Mouse (Mus musculus) T-helper 1 cell (primary cell): ENCODE measurements around the gene Adam17.

Source experiments
- in situ Hi-C: fragments of 300-600 bp; cut with MboI, MseI; formaldehyde crosslinking; loops from one replicate; pipeline ENCODE4 v1.15.1; 2025; ENCODE audit warnings: high pct_unique_total_duplicates

Adam17 gene

DNA sequence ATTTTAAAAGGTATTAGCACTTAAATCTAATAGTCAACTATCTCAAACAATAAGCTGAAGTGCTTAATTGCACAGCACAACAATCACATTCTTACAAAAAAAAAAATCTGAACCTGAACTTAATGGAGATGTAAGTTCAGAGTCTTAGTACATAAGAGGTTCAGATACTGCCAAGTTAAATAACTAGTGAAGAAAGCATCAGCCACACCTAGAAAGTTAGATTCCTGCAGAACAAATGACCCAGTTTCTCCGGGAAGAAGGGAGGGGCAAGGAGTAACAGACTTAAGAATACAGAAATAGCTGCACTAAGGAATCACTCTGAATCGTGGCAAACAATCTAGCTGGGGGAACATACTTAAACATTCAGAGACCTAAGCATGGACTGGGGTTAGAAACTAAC, 10.7 kb downstream of the Adam17 start:
- in situ Hi-C loops, result no loop called here

DNA sequence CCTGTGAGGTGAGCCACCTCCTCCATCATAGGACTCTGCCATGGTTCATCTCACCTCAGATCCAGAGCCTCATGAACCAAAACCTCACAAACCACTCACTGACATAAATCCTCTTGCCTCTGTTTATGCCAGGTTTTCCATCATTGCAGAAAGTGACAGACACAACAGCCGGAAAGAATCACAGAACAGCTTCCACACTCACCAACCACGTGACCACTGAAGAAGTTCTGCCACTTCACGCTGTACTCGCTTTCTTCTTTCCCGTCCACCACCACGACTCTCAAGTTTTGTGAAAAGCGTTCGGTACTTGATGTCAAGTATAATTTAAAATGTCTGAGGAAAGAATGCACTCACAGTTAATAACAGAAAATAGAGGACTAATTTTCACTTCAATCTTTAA, 19.8 kb downstream of the Adam17 start:
- in situ Hi-C loops, result no loop called here

DNA sequence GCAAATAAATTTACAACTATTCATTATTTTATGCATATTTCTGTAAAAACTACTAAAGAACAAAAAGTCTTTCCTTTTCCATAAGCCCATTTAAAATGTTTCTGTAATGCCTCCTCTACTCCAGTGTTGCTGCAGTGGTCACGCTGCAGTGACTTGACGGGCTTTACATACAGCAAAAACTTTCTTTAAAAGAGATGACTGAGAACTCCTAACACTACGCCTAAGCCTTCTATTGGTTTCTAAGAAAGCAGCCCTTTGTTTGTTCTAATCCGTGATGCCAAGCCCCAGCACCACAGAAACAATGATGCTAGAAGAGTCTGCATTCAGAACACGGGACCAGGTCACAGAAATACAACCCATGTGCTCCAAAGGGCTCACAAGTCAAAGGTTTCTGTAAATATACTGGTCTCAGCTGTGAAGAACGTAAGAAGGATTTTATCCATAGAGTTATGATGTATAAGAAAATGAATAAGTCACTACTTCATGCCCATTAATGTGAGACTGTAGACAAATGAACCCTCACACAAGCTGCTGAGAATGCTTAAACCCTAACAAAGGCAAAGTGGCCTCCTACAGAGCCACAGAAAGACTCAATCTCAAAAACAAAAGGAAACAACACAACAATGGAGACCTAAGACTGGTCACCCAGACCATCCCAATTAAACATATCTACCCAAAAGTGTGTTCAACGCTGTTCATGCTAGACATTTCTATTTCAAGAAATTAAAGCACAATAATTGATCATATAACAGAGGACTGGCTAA, 23.1 kb downstream of the Adam17 start:
- in situ Hi-C loops, result no loop called here

DNA sequence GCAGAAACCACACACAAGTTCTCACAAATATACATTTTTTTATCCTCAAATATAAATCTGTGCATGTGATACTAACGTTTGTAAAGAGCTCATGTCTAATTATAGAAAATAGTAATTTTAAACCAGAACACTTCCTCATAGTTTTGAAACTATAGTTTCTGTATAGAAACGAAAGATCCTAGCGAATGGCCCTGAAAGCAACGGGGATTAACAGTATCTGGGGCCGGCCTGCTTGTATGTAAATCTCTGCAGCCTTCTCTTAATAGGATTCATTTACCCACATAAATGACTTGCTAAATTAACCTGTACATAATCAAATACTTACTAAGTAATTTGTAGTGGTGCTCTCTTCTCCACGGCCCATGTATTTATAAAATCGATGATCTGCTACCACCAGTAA, 26.5 kb downstream of the Adam17 start:
- in situ Hi-C loops, result no loop called here

DNA sequence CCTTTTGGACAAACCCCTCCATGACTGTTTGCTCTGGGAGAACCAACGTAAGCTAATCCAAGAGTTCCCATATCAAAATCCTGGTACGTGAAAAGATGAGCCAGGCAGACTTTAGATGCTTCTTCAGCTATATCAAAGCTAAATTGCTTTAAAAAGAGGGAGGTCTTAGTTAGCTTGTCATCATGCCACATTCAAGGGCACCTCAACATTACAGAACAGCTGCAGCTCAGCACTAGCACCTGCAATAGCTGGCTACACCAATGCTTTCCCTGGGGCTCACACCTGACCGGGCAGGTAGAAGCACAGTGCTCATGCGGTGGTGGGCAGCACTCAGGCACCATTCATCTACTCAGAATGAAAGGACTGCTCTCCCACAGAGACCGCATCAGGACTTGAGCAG, 32.8 kb downstream of the Adam17 start:
- in situ Hi-C loops, result no loop called here

DNA sequence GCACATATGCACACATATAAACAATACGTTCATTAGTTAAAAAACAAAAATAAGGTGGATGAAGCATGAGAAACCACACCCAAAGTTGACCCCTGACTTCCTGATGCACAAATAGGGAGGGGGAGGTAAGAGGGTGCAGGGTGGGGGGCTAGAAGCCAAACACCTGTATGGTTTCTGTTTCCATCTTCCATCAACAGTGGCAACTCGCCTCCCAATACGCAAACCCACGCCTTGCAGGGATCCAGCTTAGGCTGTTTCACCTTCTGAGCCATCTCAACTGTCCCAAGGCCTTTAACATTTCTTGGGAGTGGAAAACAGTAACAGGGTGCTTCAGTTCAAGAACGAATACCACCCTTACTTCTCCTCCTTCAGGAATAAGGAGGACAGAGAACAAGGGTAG, 36.3 kb downstream of the Adam17 start:
- in situ Hi-C loops, result no loop called here

DNA sequence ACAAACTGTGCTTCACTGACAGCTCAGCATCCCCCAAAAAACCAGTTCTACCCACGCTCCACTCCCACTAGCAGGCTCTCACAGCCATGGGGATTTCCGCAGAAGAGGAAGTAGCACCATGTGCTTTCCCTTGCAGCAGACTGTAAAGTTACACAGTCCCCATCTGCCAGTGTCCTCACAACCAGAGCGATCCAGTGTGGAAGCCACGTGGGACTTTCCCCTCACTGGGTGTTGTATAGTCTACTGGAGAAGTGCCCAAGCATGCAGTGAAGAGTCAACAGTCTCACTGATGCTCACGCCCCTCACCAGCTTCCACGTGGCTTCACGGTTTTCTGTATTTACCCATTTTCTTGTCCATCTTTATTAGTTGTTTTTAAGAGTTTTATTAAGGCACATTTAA, 37.6 kb downstream of the Adam17 start:
- in situ Hi-C loops, result no loop called here

DNA sequence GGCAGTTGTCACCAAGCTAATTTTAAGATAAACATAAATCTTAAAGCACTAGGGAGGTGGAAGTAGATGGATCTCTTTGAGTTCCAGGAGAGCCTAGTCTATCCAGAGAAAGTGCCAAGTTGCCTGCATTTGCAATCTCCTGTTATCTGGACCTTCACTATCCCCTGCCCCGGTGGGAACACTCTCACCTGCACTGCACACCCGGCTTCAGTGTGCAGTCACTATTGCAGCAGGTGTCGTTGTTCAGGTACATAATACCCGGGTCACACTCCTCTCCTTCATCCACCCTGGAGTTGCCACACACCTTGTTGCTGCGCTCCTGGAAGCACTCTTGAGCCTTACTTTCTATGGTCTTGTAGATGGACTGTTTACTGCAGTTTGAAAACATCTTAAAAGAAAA, 39.7 kb downstream of the Adam17 start:
- in situ Hi-C loops, result no loop called here

DNA sequence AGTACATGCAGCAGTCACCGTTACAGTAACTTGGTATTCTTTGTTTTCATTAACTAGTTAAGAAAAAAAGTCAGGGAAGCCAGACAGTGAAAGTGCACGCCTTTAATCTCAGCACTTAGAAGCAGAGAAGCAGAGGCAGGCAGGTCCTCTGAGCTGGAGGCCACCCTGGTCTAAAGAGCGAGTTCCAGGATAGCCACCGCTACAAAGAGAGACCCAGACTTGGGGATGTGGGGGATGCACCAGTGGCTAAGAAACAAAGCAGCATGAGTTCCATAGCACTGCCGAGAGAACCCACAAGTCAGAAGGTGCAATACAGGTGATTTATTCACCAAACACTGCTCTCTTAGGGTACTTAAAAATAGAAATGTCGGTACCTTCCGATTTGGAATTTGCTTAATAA, 40.4 kb downstream of the Adam17 start:
- in situ Hi-C loops, result no loop called here

DNA sequence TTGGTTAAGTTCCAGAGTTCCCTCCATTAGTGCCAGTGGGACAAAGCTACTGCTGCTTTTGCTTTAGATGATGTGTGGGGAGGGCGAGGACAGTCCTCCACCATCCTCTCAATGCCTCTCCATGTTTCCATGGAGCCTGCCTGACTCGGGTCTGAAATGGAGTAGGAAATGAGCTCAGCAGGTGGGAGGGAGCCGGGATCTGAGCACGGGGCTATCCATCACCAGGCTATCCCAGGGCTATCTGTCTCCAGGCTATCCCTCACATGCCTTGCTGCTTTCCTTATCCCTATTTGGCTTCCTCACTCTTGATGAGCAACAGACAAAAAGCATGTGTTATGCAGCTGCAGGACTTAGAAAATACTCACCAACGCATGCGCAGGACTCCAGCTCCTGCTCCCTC, 41.7 kb downstream of the Adam17 start:
- in situ Hi-C loops, result no loop called here

DNA sequence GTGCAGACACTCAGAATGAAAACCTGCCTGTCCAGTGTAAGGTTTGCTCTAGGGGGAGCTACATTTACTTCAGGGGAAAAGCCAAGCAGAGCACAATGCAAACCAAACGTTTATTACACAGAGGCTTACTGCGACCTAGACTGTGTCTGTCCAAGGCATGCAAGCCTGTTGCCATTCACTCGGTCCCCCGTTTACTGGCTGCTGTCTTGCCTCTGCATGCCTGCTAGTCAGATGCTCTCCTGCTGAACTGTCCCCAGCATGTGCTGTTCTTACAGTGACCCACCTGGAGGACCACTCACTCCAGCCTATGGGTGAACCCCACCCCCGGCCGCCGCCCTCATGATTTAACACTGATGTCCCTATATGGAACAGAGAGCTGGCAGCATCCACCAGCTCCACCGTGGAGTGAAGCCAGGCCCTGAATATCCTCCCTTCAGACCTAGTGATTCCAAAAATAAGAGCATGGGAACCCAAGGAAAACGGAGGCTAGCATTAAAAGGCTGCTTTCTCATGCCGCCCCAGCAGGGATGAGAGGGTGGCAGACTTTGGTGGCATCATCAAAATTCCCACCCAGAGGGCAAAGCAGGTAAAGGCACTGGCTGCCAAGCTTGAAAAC, 42.4 kb downstream of the Adam17 start:
- in situ Hi-C loops, result no loop called here

DNA sequence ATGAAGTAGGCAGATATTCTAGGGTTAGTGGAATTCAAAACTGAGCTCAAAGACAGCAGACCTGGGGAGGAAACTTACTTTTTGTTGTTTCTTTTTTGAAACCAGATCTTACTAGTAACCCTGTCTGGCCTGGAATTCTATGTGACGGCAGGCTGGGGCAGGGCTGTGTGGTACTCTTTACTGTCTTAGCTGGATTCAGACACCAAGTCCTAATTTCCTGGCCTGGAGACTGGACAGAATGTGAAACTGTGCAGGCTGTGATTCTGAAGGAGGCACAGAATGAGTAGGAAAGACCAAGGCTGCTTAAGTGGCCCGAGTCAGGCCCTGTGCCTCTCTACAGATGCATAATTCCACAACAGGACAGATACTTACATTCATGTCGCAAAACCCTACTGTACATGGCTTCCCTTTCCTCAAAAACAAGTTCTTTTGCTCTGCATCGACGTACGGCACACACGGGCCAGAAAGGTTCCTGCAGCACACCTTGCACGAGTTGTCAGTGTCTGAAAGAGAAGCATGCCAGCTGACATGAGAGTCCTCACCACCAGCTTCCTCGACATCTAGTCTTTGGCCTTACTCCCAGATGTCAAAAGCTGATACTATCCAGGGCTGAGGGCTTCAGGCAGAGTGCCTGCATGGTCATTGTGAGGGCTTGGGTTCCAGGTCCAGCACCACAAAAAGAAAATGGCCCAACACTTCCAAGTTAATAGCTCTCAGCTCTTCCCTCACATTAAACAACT, 43.6 kb downstream of the Adam17 start:
- in situ Hi-C loops, result no loop called here

DNA sequence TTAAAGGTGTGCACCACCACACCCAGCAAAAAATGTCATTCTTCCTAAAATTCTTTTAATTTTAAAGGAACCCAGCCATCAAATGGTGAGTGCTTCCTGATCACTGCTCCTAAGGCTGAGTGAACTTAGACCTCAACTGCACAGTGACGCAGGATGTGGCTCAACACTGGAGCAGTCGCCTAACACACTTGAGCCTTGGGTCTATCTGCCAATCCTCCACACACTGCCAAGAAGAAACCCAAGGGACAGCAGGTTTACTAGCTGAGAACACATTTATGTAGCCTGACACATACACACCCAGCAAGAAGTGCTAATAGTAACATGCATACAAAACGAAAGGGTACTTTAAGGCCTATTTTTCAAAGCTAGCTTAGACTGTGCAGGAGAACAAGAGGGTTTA, 47.1 kb downstream of the Adam17 start:
- in situ Hi-C loops, result no loop called here

DNA sequence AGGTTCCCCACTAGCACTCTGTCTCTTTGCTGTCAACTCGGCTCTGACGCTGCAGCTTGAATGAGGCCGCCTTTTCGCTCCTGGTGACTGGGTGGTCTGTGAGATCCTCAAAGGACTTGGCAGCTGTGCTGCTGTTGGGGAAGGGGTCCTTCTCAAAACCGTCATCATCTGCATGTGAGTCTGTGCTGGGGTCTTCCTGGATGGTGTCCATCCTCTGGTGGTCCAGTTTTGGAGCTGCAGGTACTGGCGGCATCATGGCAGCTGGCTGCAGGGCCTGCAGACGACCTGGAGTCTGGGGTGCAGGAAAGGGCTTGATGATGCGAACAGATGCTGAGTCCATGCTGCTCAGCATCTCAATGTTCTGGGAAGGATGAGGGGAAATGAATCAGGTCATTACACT, 48.2 kb downstream of the Adam17 start:
- in situ Hi-C loops, result no loop called here

DNA sequence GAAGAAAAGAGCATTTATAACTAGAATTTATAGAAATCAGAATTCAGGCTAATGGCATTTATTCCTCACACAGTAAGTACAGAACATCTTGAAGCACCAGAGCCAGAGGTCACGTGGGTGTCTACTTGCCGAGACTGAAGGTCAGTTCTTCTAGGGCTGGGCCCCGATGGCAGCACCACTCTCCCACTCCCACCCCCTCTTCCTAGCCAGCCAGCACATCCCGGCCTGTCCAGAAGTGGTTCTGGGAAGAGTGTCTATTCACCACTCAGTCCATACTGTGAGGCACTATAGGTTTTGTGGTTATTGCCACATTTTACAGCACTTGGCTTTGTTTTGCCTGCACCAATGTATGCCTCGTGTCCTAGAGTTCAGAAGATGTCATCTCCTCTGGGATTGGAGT, 49.3 kb downstream of the Adam17 start:
- in situ Hi-C loops, result no loop called here

DNA sequence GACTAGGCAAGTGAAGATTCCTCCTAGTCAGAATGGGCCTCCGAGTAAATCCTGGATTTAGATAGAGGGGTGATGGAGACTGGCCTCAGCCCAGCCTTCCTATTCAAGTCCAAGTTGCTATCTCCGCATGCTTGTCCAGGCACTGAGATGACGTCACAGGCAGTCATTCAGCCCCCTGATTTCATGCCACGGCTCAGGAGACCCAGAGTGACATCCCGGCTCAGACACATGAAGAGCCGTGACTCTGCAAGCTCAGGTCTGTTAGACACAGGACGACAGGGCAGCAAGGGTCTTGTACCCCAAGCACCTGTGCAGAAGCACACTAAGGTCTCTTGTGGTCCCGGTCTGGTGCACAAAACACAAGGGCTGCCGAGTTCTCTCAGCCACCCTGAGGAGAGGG, 50.6 kb downstream of the Adam17 start:
- in situ Hi-C loops, result no loop called here

DNA sequence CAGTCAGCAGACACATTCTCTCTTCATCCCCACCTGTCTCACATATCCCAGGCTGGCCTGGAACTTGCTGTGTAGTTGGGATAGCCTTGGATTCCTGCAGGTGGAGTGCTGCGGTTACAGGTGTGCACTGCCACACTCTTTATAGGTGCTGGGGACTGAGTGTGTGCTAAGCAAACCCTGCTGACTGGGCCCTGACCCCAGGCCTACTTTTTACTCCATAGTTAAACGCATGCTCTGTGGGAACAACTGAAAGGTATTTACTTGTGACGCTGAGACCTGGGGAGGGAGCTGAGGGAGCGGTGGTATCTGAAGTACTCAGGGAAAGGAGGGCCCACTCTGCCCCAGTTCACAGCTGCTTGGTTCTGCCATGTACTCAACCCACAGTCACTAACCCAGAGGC, 51.1 kb downstream of the Adam17 start:
- in situ Hi-C loops, result no loop called here

DNA sequence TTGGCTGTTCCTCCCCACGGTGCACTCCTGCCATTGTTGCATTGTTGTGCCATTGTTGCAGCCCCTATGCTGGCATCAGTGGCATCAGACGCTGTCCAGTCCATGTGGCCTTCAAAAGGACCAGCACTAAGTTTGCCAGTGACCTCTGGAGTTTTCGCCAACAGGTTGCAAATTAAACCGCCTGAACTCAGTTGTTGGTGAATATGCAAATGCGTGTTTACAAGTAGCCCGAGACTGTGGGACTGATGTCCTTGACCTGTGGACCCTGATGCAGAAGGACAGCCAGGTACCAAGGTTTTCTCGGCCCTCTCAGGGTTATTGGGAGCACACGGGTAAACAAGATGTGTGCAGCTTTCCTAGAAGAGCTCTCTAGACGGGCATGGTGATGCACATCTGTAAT, 52.3 kb downstream of the Adam17 start:
- in situ Hi-C loops, result no loop called here

DNA sequence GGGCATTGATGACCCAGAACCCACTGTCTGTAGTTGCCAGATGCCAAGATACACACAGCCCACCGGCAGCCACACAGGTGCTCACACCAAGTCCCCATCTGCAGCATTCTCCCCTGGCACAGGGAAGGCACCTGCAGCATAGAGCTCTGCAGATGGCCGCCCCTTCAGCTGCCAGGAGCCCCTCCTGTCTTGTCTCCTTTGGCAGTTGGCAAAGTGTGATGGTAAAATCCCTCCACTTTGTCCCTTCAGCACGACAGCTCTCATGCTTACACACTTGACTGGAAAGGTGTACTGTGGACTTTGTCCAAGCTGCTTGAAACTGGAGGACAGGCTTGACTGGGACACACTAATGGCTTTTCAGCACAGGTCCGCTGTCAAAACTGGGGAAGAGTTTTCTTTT, 53.1 kb downstream of the Adam17 start:
- in situ Hi-C loops, result no loop called here

DNA sequence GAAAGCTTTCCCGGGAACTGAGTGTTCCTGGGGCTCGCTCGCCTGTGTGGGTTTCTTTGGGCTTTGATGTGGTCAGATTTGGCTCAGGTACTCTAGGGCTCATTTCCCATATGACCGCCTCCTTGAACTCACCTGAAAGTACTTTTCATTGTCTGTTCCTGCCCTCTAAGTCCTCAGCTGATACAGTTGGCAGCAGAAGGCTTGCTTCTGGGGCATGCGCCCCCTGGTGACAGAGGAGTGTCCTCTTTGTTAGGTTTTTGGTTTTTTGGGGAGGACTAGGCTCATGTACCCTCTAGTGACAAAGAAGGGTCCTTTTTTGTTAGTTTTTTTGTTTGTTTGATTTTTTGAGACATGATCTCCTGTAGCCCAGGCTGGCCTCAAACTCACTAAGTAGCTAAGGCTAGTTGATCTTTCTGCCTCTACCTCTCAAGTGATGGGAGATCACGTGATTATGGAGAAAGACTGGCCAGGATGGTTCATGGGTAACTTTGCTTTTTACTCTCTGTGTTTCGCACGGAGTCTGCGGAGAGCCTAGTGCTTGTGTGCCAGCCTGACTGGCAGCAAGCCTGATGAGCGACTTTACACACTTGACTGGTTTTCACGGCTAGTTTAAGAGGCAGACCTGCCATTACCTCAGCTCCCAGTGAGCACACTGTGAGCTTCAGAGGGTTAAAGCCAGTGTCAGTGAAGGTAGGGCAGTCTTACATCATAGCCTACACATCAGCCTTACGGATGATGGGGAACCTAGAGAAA, 55.1 kb downstream of the Adam17 start:
- in situ Hi-C loops, result no loop called here

DNA sequence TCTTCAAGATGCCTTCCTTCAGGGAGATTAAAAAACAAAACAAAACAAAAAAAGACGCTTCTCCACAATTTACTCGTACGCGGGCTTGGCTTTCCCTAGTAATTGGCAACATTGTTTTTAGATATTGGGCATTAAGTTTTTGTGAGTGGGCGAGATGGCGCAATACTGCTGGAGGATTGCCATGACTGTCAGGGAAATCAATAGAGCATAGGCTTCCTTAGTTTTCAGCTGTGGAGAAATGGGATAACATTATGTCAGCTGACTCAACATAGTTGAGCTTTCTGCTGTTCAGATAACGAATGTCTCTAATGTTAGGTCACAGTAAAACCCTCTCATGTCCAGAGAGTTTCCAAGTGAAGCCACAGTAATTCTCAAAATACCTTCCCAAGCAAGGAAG, 56.6 kb downstream of the Adam17 start:
- in situ Hi-C loops, result no loop called here
